Mouse (Mus musculus) lung, embryonic 15.5 days (tissue): ENCODE measurements at regions not wholly inside any gene's neighbourhood (a gene's known extent, or its start where the extent isn't known, plus 50 kb on each side); places are given as distances from the start of the nearest gene placed in this dataset.

ENCODE experiments used
- ATAC-seq: fragments of 200-750 bp; cut with Nextera tagmentation; 2 replicates; pipeline ENCODE4 v1.8.0; 2017; ENCODE audit warnings: moderate number of reproducible peaks, borderline replicate concordance; ENCODE audit not compliant: low FRiP score, low TSS enrichment; ENCODE audit errors: extremely low read depth
- H3K27ac ChIP-seq: fragments of 300-500 bp; sonication (generic); 2 replicates; pipeline ENCODE4 v1.5.1; 2015; ENCODE audit warnings: moderate library complexity, mild to moderate bottlenecking, inconsistent platforms
- H3K27me3 ChIP-seq: fragments of 300-500 bp; sonication (generic); 2 replicates; pipeline ENCODE4 v1.6.1; 2015; ENCODE audit warnings: inconsistent platforms
- H3K36me3 ChIP-seq: fragments of 300-500 bp; sonication (generic); 2 replicates; pipeline ENCODE4 v1.6.1; 2015; ENCODE audit warnings: inconsistent platforms
- H3K4me1 ChIP-seq: fragments of 300-500 bp; sonication (generic); 2 replicates; pipeline ENCODE4 v1.6.1; 2015; ENCODE audit warnings: inconsistent platforms
- H3K4me2 ChIP-seq: fragments of 300-500 bp; sonication (generic); 2 replicates; pipeline ENCODE4 v1.6.1; 2015; ENCODE audit warnings: inconsistent platforms, mild to moderate bottlenecking, moderate library complexity
- H3K4me3 ChIP-seq: fragments of 300-500 bp; sonication (generic); 2 replicates; pipeline ENCODE4 v1.5.1; 2015; ENCODE audit warnings: mild to moderate bottlenecking, inconsistent platforms
- H3K9ac ChIP-seq: fragments of 300-500 bp; sonication (generic); 2 replicates; pipeline ENCODE4 v1.6.1; 2015; ENCODE audit warnings: inconsistent platforms
- H3K9me3 ChIP-seq: fragments of 300-500 bp; sonication (generic); 2 replicates; pipeline ENCODE4 v1.6.1; 2016; ENCODE audit warnings: inconsistent platforms
- WGBS: fragments of 180-500 bp; shearing (Covaris S2); methylation state at CpG from one replicate; pipeline ENCODE4 v1.1.7; 2015; 5-methylcytosine and 5-hydroxymethylcytosine counted together

GRCm38 (mm10) chr4:54767506-54768200 lies 177.2 kb upstream of the Zfp462 start:
- 66% methylated on average over 8 of the region's 8 CpGs for WGBS
- Histone ChIP-seq H3K27ac (no peak overlapping the region), H3K9ac (no peak overlapping the region), H3K36me3 (no peaks in the 10 kb centered on the region), H3K4me3 (no peak overlapping the region), H3K4me1 (no peaks in the 10 kb centered on the region), H3K27me3 (no peaks in the 10 kb centered on the region), H3K9me3 (no peaks in the 10 kb centered on the region), H3K4me2 (no peak overlapping the region)
- no peak for ATAC-seq

GRCm38 (mm10) chr4:54768836-54769235 lies 176.0 kb upstream of the Zfp462 start:
- Histone ChIP-seq H3K4me1 (no peaks in the 10 kb centered on the region), H3K27ac (no peak overlapping the region), H3K4me3 (no peak overlapping the region), H3K36me3 (no peaks in the 10 kb centered on the region), H3K9me3 (no peaks in the 10 kb centered on the region), H3K9ac (no peak overlapping the region), H3K27me3 (no peaks in the 10 kb centered on the region), H3K4me2 (no peak overlapping the region)
- ATAC-seq: no peak
- 50% methylated on average over 4 of the region's 4 CpGs for WGBS

GRCm38 (mm10) chr4:54774066-54774465 lies 170.8 kb upstream of the Zfp462 start:
- no peaks in the 10 kb centered on the region for H3K36me3 ChIP-seq
- no peak overlapping the region for H3K4me3 ChIP-seq
- WGBS: 71% methylated on average over 4 of the region's 4 CpGs
- no peak for ATAC-seq
- no peak overlapping the region for H3K4me2 ChIP-seq
- H3K4me1 ChIP-seq: no peaks in the 10 kb centered on the region
- no peaks in the 10 kb centered on the region for H3K9me3 ChIP-seq
- no peak overlapping the region for H3K27ac ChIP-seq
- H3K27me3 ChIP-seq: no peaks in the 10 kb centered on the region
- no peak overlapping the region for H3K9ac ChIP-seq

- Histone ChIP-seq H3K9ac (no peak overlapping the region), H3K27ac (no peak overlapping the region), H3K4me1 (no peaks in the 10 kb centered on the region), H3K9me3 (no peaks in the 10 kb centered on the region), H3K27me3 (no peaks in the 10 kb centered on the region), H3K4me2 (no peak overlapping the region), H3K4me3 (no peak overlapping the region), H3K36me3 (no peaks in the 10 kb centered on the region)
- no peak for ATAC-seq
Measured at GRCm38 (mm10) chr4:54774717-54775116, 170.1 kb upstream of the Zfp462 start.

GRCm38 (mm10) chr4:54780511-54780910 lies 164.3 kb upstream of the Zfp462 start:
- no peaks in the 10 kb centered on the region for H3K27me3 ChIP-seq
- H3K9ac ChIP-seq: no peak overlapping the region
- no peak overlapping the region for H3K4me3 ChIP-seq
- ATAC-seq: no peak
- 51% methylated on average over 4 of the region's 4 CpGs for WGBS
- no peaks in the 10 kb centered on the region for H3K4me1 ChIP-seq
- H3K36me3 ChIP-seq: no peaks in the 10 kb centered on the region
- no peak overlapping the region for H3K4me2 ChIP-seq
- H3K9me3 ChIP-seq: no peaks in the 10 kb centered on the region
- H3K27ac ChIP-seq: no peak overlapping the region

GRCm38 (mm10) chr4:54791217-54791742 lies 153.6 kb upstream of the Zfp462 start:
- Histone ChIP-seq H3K9ac (no peak overlapping the region), H3K4me1 (no peaks in the 10 kb centered on the region), H3K27ac (no peak overlapping the region), H3K4me3 (no peak overlapping the region), H3K36me3 (no peaks in the 10 kb centered on the region), H3K9me3 (no peaks in the 10 kb centered on the region), H3K4me2 (no peak overlapping the region), H3K27me3 (no peaks in the 10 kb centered on the region)
- no peak for ATAC-seq
- 73% methylated on average over 5 of the region's 5 CpGs for WGBS

GRCm38 (mm10) chr4:54793857-54794256 lies 151.0 kb upstream of the Zfp462 start:
- H3K4me3 ChIP-seq: no peak overlapping the region
- WGBS: 91% methylated on average over 2 of the region's 2 CpGs
- H3K4me2 ChIP-seq: no peak overlapping the region
- H3K9me3 ChIP-seq: no peaks in the 10 kb centered on the region
- H3K36me3 ChIP-seq: no peaks in the 10 kb centered on the region
- H3K27ac ChIP-seq: no peak overlapping the region
- H3K9ac ChIP-seq: no peak overlapping the region
- no peak for ATAC-seq
- no peaks in the 10 kb centered on the region for H3K4me1 ChIP-seq
- H3K27me3 ChIP-seq: no peaks in the 10 kb centered on the region

- Histone ChIP-seq H3K36me3 (no peaks in the 10 kb centered on the region), H3K9ac (no peak overlapping the region), H3K4me3 (no peak overlapping the region), H3K27ac (no peak overlapping the region), H3K27me3 (no peaks in the 10 kb centered on the region), H3K4me1 (no peaks in the 10 kb centered on the region), H3K9me3 (no peaks in the 10 kb centered on the region), H3K4me2 (no peak overlapping the region)
- ATAC-seq: no peak
- 53% methylated on average over 3 of the region's 3 CpGs for WGBS
Measured at GRCm38 (mm10) chr4:54795246-54795645, 149.6 kb upstream of the Zfp462 start.

- no peaks in the 10 kb centered on the region for H3K36me3 ChIP-seq
- no peak for ATAC-seq
- WGBS: 88% methylated on average over 5 of the region's 5 CpGs
- H3K9me3 ChIP-seq: no peaks in the 10 kb centered on the region
- H3K27ac ChIP-seq: no peak overlapping the region
- no peaks in the 10 kb centered on the region for H3K27me3 ChIP-seq
- H3K4me1 ChIP-seq: no peaks in the 10 kb centered on the region
- H3K9ac ChIP-seq: no peak overlapping the region
- no peak overlapping the region for H3K4me2 ChIP-seq
- H3K4me3 ChIP-seq: no peak overlapping the region
Measured at GRCm38 (mm10) chr4:54798523-54798922, 146.3 kb upstream of the Zfp462 start.

GRCm38 (mm10) chr4:54811163-54811562 lies 133.7 kb upstream of the Zfp462 start:
- Histone ChIP-seq H3K4me1 (no peaks in the 10 kb centered on the region), H3K36me3 (no peaks in the 10 kb centered on the region), H3K4me2 (no peak overlapping the region), H3K27ac (no peak overlapping the region), H3K4me3 (no peak overlapping the region), H3K9me3 (no peaks in the 10 kb centered on the region), H3K27me3 (no peaks in the 10 kb centered on the region), H3K9ac (no peak overlapping the region)
- ATAC-seq: no peak
- 64% methylated on average over 3 of the region's 3 CpGs for WGBS

GRCm38 (mm10) chr4:54812740-54813634 lies 131.9 kb upstream of the Zfp462 start:
- no peaks in the 10 kb centered on the region for H3K4me1 ChIP-seq
- H3K9me3 ChIP-seq: no peaks in the 10 kb centered on the region
- no peak overlapping the region for H3K4me2 ChIP-seq
- H3K36me3 ChIP-seq: no peaks in the 10 kb centered on the region
- ATAC-seq: no peak
- H3K27me3 ChIP-seq: no peaks in the 10 kb centered on the region
- WGBS: 60% methylated on average over 10 of the region's 10 CpGs
- H3K27ac ChIP-seq: no peak overlapping the region
- no peak overlapping the region for H3K4me3 ChIP-seq
- H3K9ac ChIP-seq: no peak overlapping the region

- 60% methylated on average over 2 of the region's 2 CpGs for WGBS
- no peak overlapping the region for H3K27ac ChIP-seq
Measured at GRCm38 (mm10) chr4:54837326-54837725, 107.5 kb upstream of the Zfp462 start.

More at GRCm38 (mm10) chr4:54837326-54837725, 107.5 kb upstream of the Zfp462 start:
- Histone ChIP-seq H3K9ac (no peak overlapping the region), H3K4me1 (no peaks in the 10 kb centered on the region), H3K9me3 (no peaks in the 10 kb centered on the region), H3K27me3 (no peaks in the 10 kb centered on the region), H3K4me3 (no peak overlapping the region), H3K4me2 (no peak overlapping the region), H3K36me3 (no peaks in the 10 kb centered on the region)
- ATAC-seq: no peak
